Mouse (Mus musculus): ENCODE data around the gene Olfr1098. TPM values are rescaled to one million over a fixed set of nuclear protein-coding genes. Genes with fewer than 3 reads are reported as not detected.

Gene Olfr1098
- polyA plus RNA-seq (2012; rRNA removed): not detected in 2 replicates

GRCm38 (mm10) chr2:86924445-86924844 is at the start of gene Olfr1098:
Gene Olfr1098, minus strand, starts transcription at chr2:86924545.
- DNase-seq (ENCODE audit: low read depth): no peak

- no peak for DNase-seq (ENCODE audit: low read depth)
Observed at GRCm38 (mm10) chr2:86960593-86960992, 36.2 kb upstream of the Olfr1098 start, which contains the start of gene Olfr1099. Gene Olfr1099, minus strand, starts transcription at chr2:86960693.

- DNase-seq (ENCODE audit: low read depth): no peak
Observed at GRCm38 (mm10) chr2:86926557-86926956, 2.2 kb upstream of the Olfr1098 start.

GRCm38 (mm10) chr2:86905647-86906046 is 18.7 kb downstream of the Olfr1098 start:
- no peak for DNase-seq (ENCODE audit: low read depth)

GRCm38 (mm10) chr2:86892116-86892515 is 32.2 kb downstream of the Olfr1098 start, which contains the start of gene Olfr1097:
Gene Olfr1097, minus strand, starts transcription at chr2:86892216.
- no peak for DNase-seq (ENCODE audit: low read depth)

- DNase-seq (ENCODE audit: low read depth): no peak
Observed at GRCm38 (mm10) chr2:86874702-86875101, 49.6 kb downstream of the Olfr1098 start, which contains the start of gene Gm13723. Gene Gm13723, minus strand, starts transcription at chr2:86874802.

Other genes with a start within 250 kb of the Olfr1098 start
- gene Olfr1086, start 244.5 kb downstream of the Olfr1098 start, polyA plus RNA-seq (2012; rRNA removed): not detected in 2 replicates
- not detected in 2 replicates for gene Olfr1087, start 226.2 kb downstream of the Olfr1098 start, polyA plus RNA-seq (2012; rRNA removed)
- not detected in 2 replicates for gene Olfr1089, start 190.8 kb downstream of the Olfr1098 start, polyA plus RNA-seq (2012; rRNA removed)
- not detected in 2 replicates for gene Olfr1090, start 165.6 kb downstream of the Olfr1098 start, polyA plus RNA-seq (2012; rRNA removed)
- not detected in 2 replicates for gene Olfr1093, start 142.1 kb downstream of the Olfr1098 start, polyA plus RNA-seq (2012; rRNA removed)
- not detected in 2 replicates for gene Olfr141, start 114.5 kb downstream of the Olfr1098 start, polyA plus RNA-seq (2012; rRNA removed)
- gene Olfr1094, start 99.9 kb downstream of the Olfr1098 start, polyA plus RNA-seq (2012; rRNA removed): not detected in 2 replicates
- gene Olfr1095, start 72.8 kb downstream of the Olfr1098 start, polyA plus RNA-seq (2012; rRNA removed): not detected in 2 replicates
- not detected in 2 replicates for gene Gm13723, start 49.7 kb downstream of the Olfr1098 start, polyA plus RNA-seq (2012; rRNA removed)
- gene Olfr1097, start 32.3 kb downstream of the Olfr1098 start, polyA plus RNA-seq (2012; rRNA removed): not detected in 2 replicates
- not detected in 2 replicates for gene Olfr1099, start 36.1 kb upstream of the Olfr1098 start, polyA plus RNA-seq (2012; rRNA removed)
- not detected in 2 replicates for gene Olfr1100, start 55.4 kb upstream of the Olfr1098 start, polyA plus RNA-seq (2012; rRNA removed)
- gene Olfr1101, start 66.7 kb upstream of the Olfr1098 start, polyA plus RNA-seq (2012; rRNA removed): not detected in 2 replicates
- gene Olfr1102, start 73.9 kb upstream of the Olfr1098 start, polyA plus RNA-seq (2012; rRNA removed): not detected in 2 replicates
- not detected in 2 replicates for gene Olfr1104, start 102.5 kb upstream of the Olfr1098 start, polyA plus RNA-seq (2012; rRNA removed)
- gene Olfr1105, start 112.0 kb upstream of the Olfr1098 start, polyA plus RNA-seq (2012; rRNA removed): not detected in 2 replicates
- not detected in 2 replicates for gene Olfr1106, start 127.7 kb upstream of the Olfr1098 start, polyA plus RNA-seq (2012; rRNA removed)
- gene Olfr1107, start 151.3 kb upstream of the Olfr1098 start, polyA plus RNA-seq (2012; rRNA removed): not detected in 2 replicates
- not detected in 2 replicates for gene Olfr1109, start 171.5 kb upstream of the Olfr1098 start, polyA plus RNA-seq (2012; rRNA removed)
- not detected in 2 replicates for gene Olfr259, start 190.0 kb upstream of the Olfr1098 start, polyA plus RNA-seq (2012; rRNA removed)
- gene Olfr1110, start 215.8 kb upstream of the Olfr1098 start, polyA plus RNA-seq (2012; rRNA removed): not detected in 2 replicates
- not detected in 2 replicates for gene Olfr1111, start 228.1 kb upstream of the Olfr1098 start, polyA plus RNA-seq (2012; rRNA removed)